Mouse (Mus musculus): ENCODE data around the gene Tdgf1. TPM values are rescaled to one million over a fixed set of nuclear protein-coding genes. Genes with fewer than 3 reads are reported as not detected.

Gene Tdgf1
- total and polyA plus RNA-seq, 3 experiments = not detected

- no peak for DNase-seq (ENCODE audit: low read depth, low spot score)
- no peaks in the 10 kb centered on the region for H3K9me3 ChIP-seq (replicated peaks; ENCODE audit: insufficient read depth, low read length)
- TF ChIP-seq MYB (IDR thresholded peaks at IDR 0.05; ENCODE audit: low read depth, low read length) (no peak), MAZ (IDR thresholded peaks at IDR 0.05; ENCODE audit: low read depth, low read length) (no peak), GABPA (IDR thresholded peaks at IDR 0.05; ENCODE audit: low read depth, low read length) (no peak), RAD21 (IDR thresholded peaks at IDR 0.05; ENCODE audit: low read depth, low read length) (no peak), USF1 (IDR thresholded peaks at IDR 0.05; ENCODE audit: low read depth, low read length) (no peak), ETS1 (IDR thresholded peaks at IDR 0.05; ENCODE audit: low read depth, low read length) (no peak), JUND (IDR thresholded peaks at IDR 0.05; ENCODE audit: low read depth, low read length) (no peak), CTCF (IDR thresholded peaks at IDR 0.05 in 2 of 3, conservative IDR thresholded peaks at IDR 0.05 in 1 of 3; ENCODE audit: control insufficient read depth in 1 of 3, insufficient read depth in 1 of 3, low read depth in 2 of 3, low read length in 3 of 3, poor library complexity in 1 of 3, severe bottlenecking in 1 of 3) (no peak), GATA1 (IDR thresholded peaks at IDR 0.05; ENCODE audit: low read depth, low read length) (no peak), POLR2AphosphoS2 (IDR thresholded peaks at IDR 0.05; ENCODE audit: low read length) (no peak), KAT2A (conservative IDR thresholded peaks at IDR 0.05; ENCODE audit: low read depth, low read length) (no peak), CHD2 (IDR thresholded peaks at IDR 0.05; ENCODE audit: low read length) (no peak), MYC (IDR thresholded peaks at IDR 0.05; ENCODE audit: low read depth, low read length) (no peak), CHD1 (IDR thresholded peaks at IDR 0.05; ENCODE audit: low read depth, low read length) (no peak)
- no peaks in the 10 kb centered on the region for H3K79me2 ChIP-seq (ENCODE audit: control insufficient read depth, insufficient read depth, low read length, poor library complexity)
- H3K4me1 ChIP-seq (ENCODE audit: control insufficient read depth in 1 of 2, insufficient read depth in 2 of 2, low read length in 2 of 2) = peaks cover 0 to 5% of the 10 kb centered on the region in 2 experiments; a peak in 2 of 4 replicates
- no peak overlapping the region for H3K4me3 ChIP-seq (ENCODE audit: control insufficient read depth in 1 of 2, insufficient read depth in 1 of 2, low read depth in 2 of 2, low read length in 2 of 2)
- no peak overlapping the region for H3K9ac ChIP-seq (ENCODE audit: control insufficient read depth, low read depth, low read length, poor library complexity, severe bottlenecking)
- H3K27ac ChIP-seq (ENCODE audit: control insufficient read depth, low read depth, low read length) = no peak overlapping the region
- no peaks in the 10 kb centered on the region for H3K27me3 ChIP-seq (ENCODE audit: control insufficient read depth in 1 of 2, insufficient read depth in 2 of 2, low read length in 2 of 2)
- peaks cover 0 to 2% of the 10 kb centered on the region in 2 experiments; a peak in 1 of 4 replicates for H3K36me3 ChIP-seq (ENCODE audit: control insufficient read depth in 1 of 2, insufficient read depth in 2 of 2, low read length in 2 of 2)
Measured at GRCm38 (mm10) chr9:110953550-110954461, 7.8 kb upstream of the Tdgf1 start.

DNA sequence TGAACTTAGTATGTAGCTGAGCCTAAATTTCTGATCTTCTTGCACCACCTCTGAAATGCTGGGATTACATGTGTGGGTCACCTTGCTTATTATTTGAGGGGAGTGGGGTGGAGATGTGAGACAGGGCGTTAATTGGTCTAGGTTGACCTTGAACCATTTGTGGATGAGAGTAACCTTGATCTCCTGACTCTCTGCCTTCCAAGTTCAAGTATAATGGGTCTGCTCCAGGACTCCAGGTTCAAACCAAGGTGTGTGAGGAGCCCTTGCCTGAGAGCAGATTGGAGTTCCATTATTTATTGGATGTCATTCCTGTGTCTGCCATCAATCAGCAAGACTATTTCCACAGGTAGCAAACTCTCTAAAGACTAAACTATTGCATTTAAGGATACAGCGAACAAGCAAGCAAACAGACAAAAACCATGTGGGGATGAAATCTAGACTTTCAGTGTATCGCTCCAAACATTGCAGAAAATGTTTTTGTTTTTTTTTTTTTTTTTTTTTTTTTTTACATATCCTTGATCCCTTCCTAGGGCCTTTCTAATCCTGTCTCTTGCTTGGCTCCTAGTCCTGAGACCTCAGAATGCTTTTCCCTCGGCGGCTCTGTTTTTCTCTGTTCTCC lies 7.1 kb upstream of the Tdgf1 start:
- no peak for DNase-seq (ENCODE audit: low read depth, low spot score)
- no peak overlapping the region for H3K4me3 ChIP-seq (ENCODE audit: control insufficient read depth in 1 of 2, insufficient read depth in 1 of 2, low read depth in 2 of 2, low read length in 2 of 2)
- H3K36me3 ChIP-seq (ENCODE audit: control insufficient read depth in 1 of 2, insufficient read depth in 2 of 2, low read length in 2 of 2) = peaks cover 0 to 2% of the 10 kb centered on the region in 2 experiments; a peak in 1 of 4 replicates
- no peaks in the 10 kb centered on the region for H3K27me3 ChIP-seq (ENCODE audit: control insufficient read depth in 1 of 2, insufficient read depth in 2 of 2, low read length in 2 of 2)
- H3K9me3 ChIP-seq (replicated peaks; ENCODE audit: insufficient read depth, low read length) = no peaks in the 10 kb centered on the region
- H3K4me1 ChIP-seq (ENCODE audit: control insufficient read depth in 1 of 2, insufficient read depth in 2 of 2, low read length in 2 of 2) = peaks cover 0 to 7% of the 10 kb centered on the region in 2 experiments; a peak in 2 of 4 replicates
- H3K27ac ChIP-seq (ENCODE audit: control insufficient read depth, low read depth, low read length) = no peak overlapping the region
- H3K79me2 ChIP-seq (ENCODE audit: control insufficient read depth, insufficient read depth, low read length, poor library complexity) = no peaks in the 10 kb centered on the region
- no peak overlapping the region for H3K9ac ChIP-seq (ENCODE audit: control insufficient read depth, low read depth, low read length, poor library complexity, severe bottlenecking)
- TF ChIP-seq NELFE (IDR thresholded peaks at IDR 0.05; ENCODE audit: low read depth, low read length) = no peak
- no peak for TF ChIP-seq ZMIZ1 (IDR thresholded peaks at IDR 0.05; ENCODE audit: low read depth, low read length)
- TF ChIP-seq CHD1 (IDR thresholded peaks at IDR 0.05; ENCODE audit: low read depth, low read length) = no peak
- TF ChIP-seq RAD21 (IDR thresholded peaks at IDR 0.05; ENCODE audit: low read depth, low read length) = no peak
- no peak for TF ChIP-seq MAZ (IDR thresholded peaks at IDR 0.05; ENCODE audit: low read depth, low read length)
- TF ChIP-seq MEF2A (IDR thresholded peaks at IDR 0.05; ENCODE audit: extremely low read depth, insufficient replicate concordance, low read depth, low read length, poor library complexity, severe bottlenecking) = no peak
- no peak for TF ChIP-seq SIN3A (IDR thresholded peaks at IDR 0.05; ENCODE audit: low read length)
- no peak for TF ChIP-seq SMC3 (IDR thresholded peaks at IDR 0.05; ENCODE audit: low read depth, low read length)
- TF ChIP-seq MYB (IDR thresholded peaks at IDR 0.05; ENCODE audit: low read depth, low read length) = no peak
- no peak for TF ChIP-seq JUND (IDR thresholded peaks at IDR 0.05; ENCODE audit: low read depth, low read length)
- no peak for TF ChIP-seq USF1 (IDR thresholded peaks at IDR 0.05; ENCODE audit: low read depth, low read length)
- no peak for TF ChIP-seq ETS1 (IDR thresholded peaks at IDR 0.05; ENCODE audit: low read depth, low read length)
- TF ChIP-seq MXI1 (IDR thresholded peaks at IDR 0.05; ENCODE audit: low read depth, low read length) = no peak

Data from MEL (cell line).